Mouse (Mus musculus): Measurements from ENCODE around the gene Mief1. TPM values are rescaled to one million over a fixed set of nuclear protein-coding genes. Genes with fewer than 3 reads are reported as not detected.

The Mief1 gene
- polyA plus RNA-seq, 1 experiment: 14.9 TPM

- Histone ChIP-seq H3K4me1 (ENCODE audit: control insufficient read depth, insufficient read depth, low read length) (peaks cover 12% of the 10 kb centered on the region), H3K27ac (ENCODE audit: insufficient read depth, low read length) (peak overlapping the region; percentile 84), H3K4me3 (ENCODE audit: insufficient read depth, low read length) (peak overlapping the region; percentile 40)
- TF ChIP-seq POLR2A (IDR thresholded peaks at IDR 0.05; ENCODE audit: extremely low read depth, insufficient read depth, low read length): no peak
- no peak for TF ChIP-seq CTCF (IDR thresholded peaks at IDR 0.05; ENCODE audit: extremely low read depth, insufficient read depth, low read length)
Observed at GRCm38 (mm10) chr15:80279053-80279452, 45.2 kb downstream of the Mief1 start.

GRCm38 (mm10) chr15:80280646-80281045 is 46.8 kb downstream of the Mief1 start:
- peak; percentile 50 for TF ChIP-seq CTCF (IDR thresholded peaks at IDR 0.05; ENCODE audit: extremely low read depth, insufficient read depth, low read length)
- no peak for TF ChIP-seq POLR2A (IDR thresholded peaks at IDR 0.05; ENCODE audit: extremely low read depth, insufficient read depth, low read length)
- no peak overlapping the region for H3K27ac ChIP-seq (ENCODE audit: insufficient read depth, low read length)
- H3K4me3 ChIP-seq (ENCODE audit: insufficient read depth, low read length): no peak overlapping the region
- H3K4me1 ChIP-seq (ENCODE audit: control insufficient read depth, insufficient read depth, low read length): peaks cover 12% of the 10 kb centered on the region

DNA sequence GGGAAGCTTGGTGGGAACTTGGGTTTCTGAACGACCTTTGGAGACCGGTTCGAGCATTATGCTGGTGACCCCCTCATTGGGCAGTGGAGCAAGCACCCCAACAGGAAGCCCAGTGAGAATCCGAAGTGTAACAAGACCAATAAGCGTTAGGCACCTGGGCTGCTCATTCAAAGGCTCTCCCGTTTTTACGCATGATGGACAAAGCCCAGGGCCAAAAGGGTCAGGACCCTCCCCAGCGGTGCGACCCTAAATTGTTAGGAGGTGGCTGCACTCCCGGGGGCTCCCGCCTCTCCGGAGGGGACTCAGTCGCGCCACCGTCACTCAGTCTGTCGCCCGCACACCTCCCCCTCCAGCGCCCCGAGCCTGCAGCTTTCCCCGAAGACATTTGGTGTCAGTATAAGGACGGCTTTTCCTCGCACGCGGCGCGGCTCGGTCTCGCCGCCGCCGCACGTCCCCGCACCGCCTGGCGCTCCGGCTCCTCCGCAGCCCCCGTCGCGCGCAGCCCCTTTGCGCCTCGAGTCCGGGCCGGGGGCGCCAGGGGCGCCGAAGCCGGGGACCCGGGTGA is 53.1 kb downstream of the Mief1 start, which contains the start of gene Cacna1i:
Gene Cacna1i (plus strand): TSS at position 388 of the 565 bp plus-strand sequence.
- TF ChIP-seq POLR2A (IDR thresholded peaks at IDR 0.05; ENCODE audit: extremely low read depth, insufficient read depth, low read length) (0 out of 2 replicates have a peak, but pooled peaks have one; percentile 26), CTCF (IDR thresholded peaks at IDR 0.05; ENCODE audit: extremely low read depth, insufficient read depth, low read length) (peak; percentile 22; the same call in 1 of the 2 replicates)
- peak within 1 kb of the TSS; percentile 81 for H3K27ac ChIP-seq (ENCODE audit: insufficient read depth, low read length)
- peaks cover 6% of the 10 kb centered on the region for H3K4me1 ChIP-seq (ENCODE audit: control insufficient read depth, insufficient read depth, low read length)
- H3K4me3 ChIP-seq (ENCODE audit: insufficient read depth, low read length): peak within 1 kb of the TSS; percentile 88

GRCm38 (mm10) chr15:80288036-80288435 is 54.2 kb downstream of the Mief1 start:
- TF ChIP-seq CTCF (IDR thresholded peaks at IDR 0.05; ENCODE audit: extremely low read depth, insufficient read depth, low read length) (no peak), POLR2A (IDR thresholded peaks at IDR 0.05; ENCODE audit: extremely low read depth, insufficient read depth, low read length) (no peak)
- Histone ChIP-seq H3K4me3 (ENCODE audit: insufficient read depth, low read length) (peak overlapping the region; percentile 88), H3K4me1 (ENCODE audit: control insufficient read depth, insufficient read depth, low read length) (peaks cover 7% of the 10 kb centered on the region), H3K27ac (ENCODE audit: insufficient read depth, low read length) (peak overlapping the region; percentile 81)

DNA sequence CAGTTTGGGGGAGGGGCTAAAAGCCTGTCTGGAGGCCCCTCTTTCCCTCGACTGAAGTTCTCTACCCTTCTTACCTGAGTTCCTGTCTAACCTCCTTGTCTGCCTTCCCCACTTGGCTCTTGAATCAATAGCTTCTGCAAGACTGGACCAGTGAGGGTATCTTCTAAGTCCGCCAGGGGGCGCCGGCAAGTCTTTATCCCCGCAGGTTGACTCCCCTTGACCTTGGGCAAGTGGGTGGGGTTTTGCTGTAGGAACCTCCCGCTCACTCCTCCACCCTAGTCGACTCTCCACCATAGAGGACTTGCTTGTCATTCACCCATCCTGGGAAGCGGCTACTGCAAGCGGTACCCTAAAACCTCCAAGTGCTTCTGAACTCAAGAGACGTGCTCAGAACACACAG is 55.6 kb downstream of the Mief1 start:
- peaks cover 7% of the 10 kb centered on the region for H3K4me1 ChIP-seq (ENCODE audit: control insufficient read depth, insufficient read depth, low read length)
- no peak overlapping the region for H3K27ac ChIP-seq (ENCODE audit: insufficient read depth, low read length)
- H3K4me3 ChIP-seq (ENCODE audit: insufficient read depth, low read length): peak overlapping the region; percentile 88

GRCm38 (mm10) chr15:80297146-80297545 is 63.3 kb downstream of the Mief1 start:
- no peaks in the 10 kb centered on the region for H3K4me1 ChIP-seq (ENCODE audit: control insufficient read depth, insufficient read depth, low read length)
- H3K4me3 ChIP-seq (ENCODE audit: insufficient read depth, low read length): no peak overlapping the region
- TF ChIP-seq CTCF (IDR thresholded peaks at IDR 0.05; ENCODE audit: extremely low read depth, insufficient read depth, low read length) (peak; percentile 13; the same call in 1 of the 2 replicates), POLR2A (IDR thresholded peaks at IDR 0.05; ENCODE audit: extremely low read depth, insufficient read depth, low read length) (no peak)
- no peak overlapping the region for H3K27ac ChIP-seq (ENCODE audit: insufficient read depth, low read length)

More for the DNA sequence above, 55.6 kb downstream of the Mief1 start:
- TF ChIP-seq CTCF (IDR thresholded peaks at IDR 0.05; ENCODE audit: extremely low read depth, insufficient read depth, low read length): peak; percentile 37
- TF ChIP-seq POLR2A (IDR thresholded peaks at IDR 0.05; ENCODE audit: extremely low read depth, insufficient read depth, low read length): no peak

Other genes starting within 250 kb of the Mief1 start
- 32.2 and 34.5 TPM in 2 replicates for gene Pdgfb, start 219.0 kb upstream of the Mief1 start, polyA plus RNA-seq (2012; rRNA removed)
- gene Syngr1, start 142.7 kb upstream of the Mief1 start, polyA plus RNA-seq (2012; rRNA removed): 354 and 372 TPM in 2 replicates
- gene Rpl3, start 142.2 kb upstream of the Mief1 start, polyA plus RNA-seq (2012; rRNA removed): 680 and 714 TPM in 2 replicates
- gene Tab1, start 100.9 kb upstream of the Mief1 start, polyA plus RNA-seq (2012; rRNA removed): 33.6 and 33.8 TPM in 2 replicates
- 79.8 and 86.4 TPM in 2 replicates for gene Mgat3, start 60.3 kb upstream of the Mief1 start, polyA plus RNA-seq (2012; rRNA removed)
- not detected in 2 replicates for gene AC140267.1, start 1.8 kb downstream of the Mief1 start, polyA plus RNA-seq (2012; rRNA removed)
- gene Atf4, start 21.2 kb downstream of the Mief1 start, polyA plus RNA-seq (2012; rRNA removed): 178 and 198 TPM in 2 replicates
- 41.5 and 42.3 TPM in 2 replicates for gene Rps19bp1, start 30.3 kb downstream of the Mief1 start, polyA plus RNA-seq (2012; rRNA removed)
- 32.0 and 36.5 TPM in 2 replicates for gene Cacna1i, start 53.2 kb downstream of the Mief1 start, polyA plus RNA-seq (2012; rRNA removed)